Mouse (Mus musculus) forebrain, embryonic 14.5 days (tissue): ENCODE data around the gene Pde4c. TPM values are rescaled to one million over a fixed set of nuclear protein-coding genes. Genes with fewer than 3 reads are reported as not detected.

Experiments used
- ATAC-seq: fragments of 200-750 bp; cut with Nextera tagmentation; 2 replicates; pipeline ENCODE4 v1.8.0; 2017; ENCODE audit warnings: mild to moderate bottlenecking, moderate library complexity
- DNase-seq: peaks from one replicate; pipeline ENCODE4 v3.0.0-alpha.2; 2015; ENCODE audit warnings: low spot score
- H3K27ac ChIP-seq: fragments of 300-500 bp; sonication (generic); 2 replicates; pipeline ENCODE4 v1.5.1; 2014; ENCODE audit warnings: low read depth, mild to moderate bottlenecking, control low read depth, low read length, moderate library complexity
- H3K27me3 ChIP-seq: fragments of 300-500 bp; sonication (generic); replicated peaks from 2 replicates; pipeline ENCODE4 v1.6.1; 2014; ENCODE audit warnings: low read length, control low read depth, mixed read lengths; ENCODE audit not compliant: control insufficient read depth, insufficient read depth
- H3K36me3 ChIP-seq: fragments of 300-500 bp; sonication (generic); 2 replicates; pipeline ENCODE4 v1.6.1; 2014; ENCODE audit warnings: low read length, control low read depth; ENCODE audit not compliant: control insufficient read depth, insufficient read depth
- H3K4me1 ChIP-seq: fragments of 300-500 bp; sonication (generic); 2 replicates; pipeline ENCODE4 v1.6.1; 2014; ENCODE audit warnings: antibody characterized with exemption, low read length, control low read depth; ENCODE audit not compliant: control insufficient read depth, insufficient read depth
- H3K4me2 ChIP-seq: fragments of 300-500 bp; sonication (generic); 2 replicates; pipeline ENCODE4 v1.6.1; 2014; ENCODE audit warnings: mild to moderate bottlenecking, control low read depth, low read length
- H3K4me3 ChIP-seq: fragments of 300-500 bp; sonication (generic); 2 replicates; pipeline ENCODE4 v1.5.1; 2014; ENCODE audit warnings: low read depth, low read length, control low read depth
- H3K9ac ChIP-seq: fragments of 300-500 bp; sonication (generic); 2 replicates; pipeline ENCODE4 v1.6.1; 2014; ENCODE audit warnings: mild to moderate bottlenecking, low read length, control low read depth, moderate library complexity
- H3K9me3 ChIP-seq: fragments of 300-500 bp; sonication (generic); replicated peaks from 2 replicates; pipeline ENCODE4 v1.6.1; 2016; ENCODE audit warnings: low read length, control low read depth, mixed read lengths; ENCODE audit not compliant: control insufficient read depth
- WGBS: fragments of 180-500 bp; shearing (Covaris S2); extraction: QIAGEN DNeasy Blood & Tissue Kit; methylation state at CpG from one replicate; pipeline ENCODE4 v1.1.7; 2014; 5-methylcytosine and 5-hydroxymethylcytosine counted together
- polyA plus RNA-seq: library from polyadenylated mRNA; unstranded; fragments of >200 nt; fragmentation: Nextera tagmentation; extraction: Ambion mirVana; gene quantifications from 2 replicates; pipeline ENCODE4 v1.2.1, GENCODE M21; 2014

Pde4c gene
- polyA plus RNA-seq, 1 experiment from 2014 or later, result not detected

DNA sequence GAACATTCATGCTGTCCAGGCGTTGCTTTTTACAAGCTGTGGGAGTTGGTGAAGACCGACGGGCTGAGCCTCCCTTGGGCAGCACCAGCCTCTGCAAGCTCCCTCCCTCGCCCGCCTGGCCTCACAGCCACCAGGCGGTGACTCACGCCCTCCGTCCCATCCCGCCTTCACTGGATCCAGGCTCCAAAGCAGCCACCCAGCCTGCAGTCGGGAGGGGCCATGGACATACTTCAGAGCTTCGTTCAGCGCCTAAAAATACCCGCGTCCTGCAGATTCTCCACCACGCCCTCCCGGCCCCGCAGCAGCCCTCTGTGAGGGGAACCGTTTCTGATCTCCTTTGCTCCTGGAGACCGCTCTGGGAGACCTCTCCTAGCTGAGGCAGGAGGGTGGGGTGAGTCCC lies 41.3 kb upstream of the Pde4c start:
- no peak overlapping the region for H3K27ac ChIP-seq
- no peaks in the 10 kb centered on the region for H3K9me3 ChIP-seq
- H3K36me3 ChIP-seq, result peaks cover 25% of the 10 kb centered on the region
- H3K9ac ChIP-seq, result peak overlapping the region; percentile 37; the same call in 1 of the 2 replicates
- no peaks in the 10 kb centered on the region for H3K27me3 ChIP-seq
- ATAC-seq, result no peak
- no peak overlapping the region for H3K4me3 ChIP-seq
- no peaks in the 10 kb centered on the region for H3K4me1 ChIP-seq
- 17% methylated on average over 19 of the region's 19 CpGs for WGBS
- no peak overlapping the region for H3K4me2 ChIP-seq
- DNase-seq, result no peak

- H3K4me3 ChIP-seq, result no peak overlapping the region
- H3K4me1 ChIP-seq, result no peaks in the 10 kb centered on the region
- no peak overlapping the region for H3K9ac ChIP-seq
- no peak overlapping the region for H3K27ac ChIP-seq
- H3K27me3 ChIP-seq, result no peaks in the 10 kb centered on the region
- WGBS, result 67% methylated on average over 3 of the region's 3 CpGs
- DNase-seq (no peak), ATAC-seq (no peak)
- peaks cover 21% of the 10 kb centered on the region for H3K36me3 ChIP-seq
- H3K4me2 ChIP-seq, result no peak overlapping the region
- no peaks in the 10 kb centered on the region for H3K9me3 ChIP-seq
Measured at GRCm38 (mm10) chr8:70682692-70683091, 40.8 kb upstream of the Pde4c start.

DNA sequence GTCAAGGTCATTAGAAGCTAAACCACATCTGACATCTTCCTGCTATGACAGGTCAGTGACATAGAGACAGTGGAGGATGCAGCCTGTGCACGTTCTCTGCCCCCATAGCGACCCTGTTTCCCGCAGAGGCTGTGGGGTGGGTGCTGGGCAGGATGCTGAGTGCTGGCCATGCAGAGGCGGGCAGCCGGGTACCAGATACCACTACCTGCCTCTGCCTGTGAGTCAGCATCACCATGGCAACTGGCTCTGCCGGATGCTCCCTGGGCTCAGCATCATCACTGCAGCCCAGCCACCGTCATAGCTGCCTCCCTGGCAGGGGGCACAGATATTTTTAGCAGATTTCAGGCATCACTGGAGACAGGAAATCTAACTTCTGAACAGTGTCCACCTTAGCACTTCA lies 39.2 kb upstream of the Pde4c start:
- H3K4me3 ChIP-seq, result no peak overlapping the region
- no peak; the same call in 1 of the 2 replicates for ATAC-seq
- H3K27ac ChIP-seq, result no peak overlapping the region
- H3K27me3 ChIP-seq, result no peaks in the 10 kb centered on the region
- H3K36me3 ChIP-seq, result peaks cover 7% of the 10 kb centered on the region; the same call in 1 of the 2 replicates
- no peaks in the 10 kb centered on the region for H3K4me1 ChIP-seq
- H3K4me2 ChIP-seq, result no peak overlapping the region
- DNase-seq, result no peak
- H3K9ac ChIP-seq, result no peak overlapping the region
- WGBS, result 48% methylated on average over 7 of the region's 7 CpGs
- H3K9me3 ChIP-seq, result no peaks in the 10 kb centered on the region

- Histone ChIP-seq H3K4me2 (no peak overlapping the region), H3K27ac (no peak overlapping the region), H3K27me3 (no peaks in the 10 kb centered on the region), H3K36me3 (no peaks in the 10 kb centered on the region), H3K9me3 (no peaks in the 10 kb centered on the region), H3K9ac (no peak overlapping the region), H3K4me1 (peaks cover 10% of the 10 kb centered on the region), H3K4me3 (no peak overlapping the region)
- DNase-seq, result no peak
- 87% methylated on average over 8 of the region's 8 CpGs for WGBS
- no peak for ATAC-seq
Measured at GRCm38 (mm10) chr8:70687576-70687975, 35.9 kb upstream of the Pde4c start.

DNA sequence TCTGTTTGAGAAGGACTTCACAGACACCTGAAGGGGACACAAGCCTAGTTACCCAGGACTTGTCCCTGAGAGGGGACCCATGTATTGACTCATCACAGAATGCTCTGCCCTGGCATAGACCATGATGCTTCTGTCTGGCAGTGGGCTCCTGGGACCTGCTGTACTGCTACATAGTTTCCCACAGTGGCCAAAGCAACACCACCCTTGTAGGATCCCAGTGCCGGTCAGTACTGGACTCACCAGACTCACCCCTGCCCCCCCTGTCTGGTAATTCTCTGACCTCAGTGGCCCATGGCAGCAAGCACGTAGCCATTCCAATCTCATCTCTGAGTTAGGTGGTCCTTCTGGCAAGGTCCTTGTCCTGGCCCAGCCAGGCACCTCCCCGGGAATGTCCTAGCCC lies 35.4 kb upstream of the Pde4c start:
- ATAC-seq, result no peak
- peaks cover 10% of the 10 kb centered on the region for H3K4me1 ChIP-seq
- H3K9ac ChIP-seq, result no peak overlapping the region
- 94% methylated on average over 3 of the region's 3 CpGs for WGBS
- no peaks in the 10 kb centered on the region for H3K9me3 ChIP-seq
- DNase-seq, result no peak
- H3K4me2 ChIP-seq, result no peak overlapping the region
- H3K36me3 ChIP-seq, result no peaks in the 10 kb centered on the region
- no peak overlapping the region for H3K4me3 ChIP-seq
- no peaks in the 10 kb centered on the region for H3K27me3 ChIP-seq
- H3K27ac ChIP-seq, result no peak overlapping the region

GRCm38 (mm10) chr8:70689892-70690390 lies 33.6 kb upstream of the Pde4c start:
- no peak overlapping the region for H3K27ac ChIP-seq
- peaks cover 10% of the 10 kb centered on the region for H3K4me1 ChIP-seq
- no peak overlapping the region for H3K4me3 ChIP-seq
- no peaks in the 10 kb centered on the region for H3K27me3 ChIP-seq
- 78% methylated on average over 5 of the region's 5 CpGs for WGBS
- H3K36me3 ChIP-seq, result no peaks in the 10 kb centered on the region
- DNase-seq (no peak), ATAC-seq (no peak)
- no peak overlapping the region for H3K4me2 ChIP-seq
- H3K9ac ChIP-seq, result no peak overlapping the region
- H3K9me3 ChIP-seq, result no peaks in the 10 kb centered on the region

- peaks cover 13% of the 10 kb centered on the region for H3K4me1 ChIP-seq
- H3K9me3 ChIP-seq, result no peaks in the 10 kb centered on the region
- H3K4me3 ChIP-seq, result peak overlapping the region; percentile 17; the same call in 1 of the 2 replicates
- ATAC-seq, result no peak
- WGBS, result 65% methylated on average over 4 of the region's 4 CpGs
- H3K4me2 ChIP-seq, result peak overlapping the region; percentile 46
- peak overlapping the region; percentile 61 for H3K27ac ChIP-seq
- H3K36me3 ChIP-seq, result no peaks in the 10 kb centered on the region
- no peaks in the 10 kb centered on the region for H3K27me3 ChIP-seq
- H3K9ac ChIP-seq, result peak overlapping the region; percentile 54
- no peak for DNase-seq
Measured at GRCm38 (mm10) chr8:70691230-70691629, 32.3 kb upstream of the Pde4c start.

GRCm38 (mm10) chr8:70691727-70692231 lies 31.7 kb upstream of the Pde4c start:
- no peaks in the 10 kb centered on the region for H3K27me3 ChIP-seq
- peaks cover 19% of the 10 kb centered on the region for H3K4me1 ChIP-seq
- H3K9me3 ChIP-seq, result no peaks in the 10 kb centered on the region
- peak overlapping the region; percentile 61 for H3K27ac ChIP-seq
- ATAC-seq, result peak; percentile 75
- peak overlapping the region; percentile 46 for H3K4me2 ChIP-seq
- H3K9ac ChIP-seq, result peak overlapping the region; percentile 54
- WGBS, result 2% methylated on average over 20 of the region's 20 CpGs
- DNase-seq, result peak; percentile 81
- H3K36me3 ChIP-seq, result no peaks in the 10 kb centered on the region
- peak overlapping the region; percentile 17 for H3K4me3 ChIP-seq

DNA sequence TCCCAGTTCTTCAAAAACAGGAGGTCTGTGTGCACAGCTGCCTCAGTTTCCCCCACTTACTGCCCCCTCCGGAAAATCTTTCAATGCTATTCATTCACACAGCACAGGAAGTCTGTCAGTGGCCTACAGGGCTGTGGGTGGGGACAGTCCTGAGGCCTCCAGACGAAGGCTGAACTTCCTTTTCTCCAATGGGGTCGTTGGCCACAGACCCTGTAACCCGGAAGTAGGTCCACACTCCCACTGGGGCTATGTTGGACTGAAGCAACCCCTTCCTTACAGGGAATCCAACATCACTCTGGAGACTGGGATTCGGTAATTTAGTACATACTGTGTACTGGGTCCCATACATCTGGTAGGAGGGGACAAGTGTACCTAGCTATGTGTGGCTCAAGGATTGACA lies 29.9 kb upstream of the Pde4c start:
- H3K36me3 ChIP-seq, result no peaks in the 10 kb centered on the region
- ATAC-seq (no peak), DNase-seq (no peak)
- no peak overlapping the region for H3K4me3 ChIP-seq
- WGBS, result 84% methylated on average over 5 of the region's 5 CpGs
- H3K4me1 ChIP-seq, result peaks cover 32% of the 10 kb centered on the region
- no peaks in the 10 kb centered on the region for H3K27me3 ChIP-seq
- H3K9ac ChIP-seq, result no peak overlapping the region
- no peak overlapping the region for H3K4me2 ChIP-seq
- no peaks in the 10 kb centered on the region for H3K9me3 ChIP-seq
- H3K27ac ChIP-seq, result no peak overlapping the region
